Mouse (Mus musculus) skeletal muscle tissue, adult 2 months (tissue): ENCODE data around the gene Arhgap30.

ENCODE experiments used
- DNase-seq: peaks from one replicate; pipeline ENCODE4 v3.0.0-alpha.2; 2012; ENCODE audit warnings: low read depth, low spot score

Arhgap30 gene

DNA sequence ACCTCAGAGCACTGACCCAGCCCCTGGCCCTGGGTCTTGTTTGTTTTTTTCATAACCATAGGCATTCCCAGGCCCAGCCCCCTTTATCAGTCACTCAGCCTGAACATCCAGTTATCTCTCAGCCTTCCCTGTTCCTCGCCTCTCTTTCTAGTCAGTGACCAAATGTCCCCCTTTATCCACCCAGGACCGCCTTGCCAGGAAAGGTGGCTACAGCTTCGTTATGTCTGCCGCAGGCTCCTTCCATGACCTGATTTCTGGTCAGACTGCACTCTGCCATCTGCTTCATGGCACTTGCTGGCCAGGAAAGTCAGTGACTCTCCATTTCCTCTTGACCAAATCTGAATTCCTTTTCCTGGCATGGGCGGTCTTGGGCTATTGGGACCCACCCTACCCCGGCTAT is 10.5 kb upstream of the Arhgap30 start:
- DNase-seq, result no peak

DNA sequence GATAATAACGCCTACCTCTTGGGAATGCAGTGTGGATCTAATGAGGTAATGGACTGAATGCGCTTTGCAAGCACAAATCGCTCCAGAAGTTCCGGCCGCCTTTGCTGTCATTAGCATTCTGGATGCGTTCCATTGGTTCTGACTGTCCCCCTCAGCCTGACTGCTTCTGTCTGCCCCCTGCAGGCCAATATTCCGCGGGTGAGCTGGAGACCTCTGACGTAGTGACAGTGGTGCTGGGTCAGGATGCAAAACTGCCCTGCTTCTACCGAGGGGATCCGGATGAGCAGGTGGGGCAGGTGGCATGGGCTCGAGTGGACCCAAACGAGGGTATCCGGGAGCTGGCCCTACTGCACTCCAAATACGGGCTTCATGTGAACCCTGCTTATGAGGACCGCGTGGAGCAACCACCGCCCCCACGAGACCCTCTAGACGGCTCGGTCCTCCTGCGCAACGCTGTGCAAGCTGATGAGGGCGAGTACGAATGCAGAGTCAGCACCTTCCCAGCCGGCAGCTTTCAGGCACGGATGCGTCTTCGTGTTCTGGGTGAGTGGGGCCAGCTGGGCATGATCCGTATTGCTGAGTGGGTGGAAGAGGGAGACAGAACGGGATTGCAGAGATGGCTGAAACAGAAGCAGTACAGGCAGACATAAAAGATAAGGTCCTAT is 8.7 kb upstream of the Arhgap30 start:
- DNase-seq, result peak; percentile 52

DNA sequence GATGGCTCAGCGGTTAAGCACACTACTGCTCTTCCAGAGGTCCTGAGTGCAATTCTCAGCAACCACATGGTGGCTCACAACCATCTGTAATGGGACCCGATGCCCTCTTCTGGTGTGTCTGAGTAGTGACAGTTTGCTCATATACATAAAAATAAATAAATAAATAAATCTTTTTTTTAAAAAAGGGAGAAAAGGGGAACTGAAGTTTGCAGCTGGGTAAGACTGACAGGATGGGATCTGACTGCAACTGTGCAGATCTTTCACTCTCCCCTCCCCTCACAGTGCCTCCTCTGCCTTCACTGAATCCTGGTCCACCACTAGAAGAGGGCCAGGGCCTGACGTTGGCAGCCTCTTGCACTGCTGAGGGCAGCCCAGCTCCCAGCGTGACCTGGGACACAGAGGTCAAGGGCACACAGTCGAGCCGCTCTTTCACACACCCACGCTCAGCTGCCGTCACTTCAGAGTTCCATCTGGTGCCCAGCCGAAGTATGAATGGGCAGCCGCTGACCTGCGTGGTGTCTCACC is 6.6 kb upstream of the Arhgap30 start:
- no peak for DNase-seq

DNA sequence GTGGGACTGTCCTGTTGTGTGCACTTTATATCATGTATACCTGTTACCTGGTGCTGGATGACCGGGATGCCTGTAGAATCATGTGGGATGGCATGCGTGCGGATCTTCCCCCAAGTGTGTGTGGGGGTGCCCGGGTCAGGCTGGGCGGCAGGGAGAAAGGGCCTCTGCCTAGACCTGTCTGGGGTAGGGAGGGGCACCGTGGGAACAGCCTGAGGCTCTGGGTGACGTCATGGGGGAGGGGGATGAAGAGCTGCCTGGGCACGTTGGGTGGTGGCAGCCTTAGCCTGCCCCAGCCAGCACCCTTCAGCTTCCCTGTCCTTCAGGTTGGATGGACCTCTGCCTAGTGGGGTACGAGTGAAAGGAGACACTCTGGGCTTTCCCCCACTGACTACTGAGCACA is 4.4 kb upstream of the Arhgap30 start:
- DNase-seq, result no peak

DNA sequence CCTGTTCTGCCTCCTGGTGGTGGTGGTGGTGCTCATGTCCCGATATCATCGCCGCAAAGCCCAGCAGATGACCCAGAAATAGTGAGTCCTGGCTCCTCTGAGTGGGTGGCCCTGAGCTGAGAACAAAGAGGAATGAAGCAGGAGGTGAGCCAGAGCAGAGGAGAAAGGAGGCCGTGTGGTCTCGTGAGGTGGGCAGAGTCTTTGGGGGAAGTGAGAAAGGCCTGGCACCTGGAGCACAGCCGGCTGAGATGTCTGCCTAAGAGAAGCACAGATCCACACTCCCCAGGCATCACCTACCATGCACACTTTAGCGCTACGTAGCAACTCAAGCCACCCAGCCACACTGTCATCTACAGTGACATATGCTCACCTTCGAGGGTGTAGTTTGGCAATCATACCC is 3.6 kb upstream of the Arhgap30 start:
- no peak for DNase-seq

DNA sequence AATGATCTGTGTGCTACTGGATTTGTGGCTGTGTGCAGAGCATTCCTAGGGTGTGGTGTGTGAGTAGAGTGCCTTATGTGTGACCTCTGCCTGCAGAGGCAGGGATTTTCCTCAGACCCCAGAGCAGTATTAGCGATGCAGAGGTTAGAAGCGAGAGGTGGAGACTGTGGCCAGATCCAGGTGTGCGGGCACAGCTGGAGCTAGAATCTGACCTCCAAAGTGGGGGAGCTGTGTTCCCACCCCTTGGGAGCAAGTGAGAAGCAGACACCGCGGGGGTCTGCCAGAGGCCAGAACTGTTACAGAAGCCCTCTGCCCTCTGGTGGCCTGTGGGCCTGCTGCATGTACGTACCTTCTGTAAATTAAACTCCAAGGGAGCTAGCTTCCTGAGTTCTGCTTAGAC is 1.7 kb upstream of the Arhgap30 start:
- DNase-seq, result no peak

DNA sequence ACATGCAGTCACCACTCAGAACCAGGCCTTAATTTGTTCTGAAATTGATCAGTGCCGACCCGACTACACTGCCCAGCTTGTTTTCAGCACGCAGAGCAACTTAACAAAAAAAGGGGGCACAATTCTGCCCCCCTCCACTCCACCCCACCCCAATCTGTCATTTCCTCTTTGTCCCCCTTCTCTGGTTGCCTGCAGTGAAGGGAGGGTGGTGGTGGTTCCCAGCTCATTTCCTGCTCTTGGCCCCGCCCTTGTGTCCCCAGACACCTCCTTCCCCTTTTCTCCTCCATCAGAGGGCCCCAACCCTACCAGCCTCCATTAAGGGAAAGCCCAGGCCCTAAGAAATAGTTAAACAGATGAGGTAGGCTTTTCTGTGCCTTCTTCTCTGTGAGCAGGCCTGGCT is 1.3 kb downstream of the Arhgap30 start:
- peak; percentile 39 for DNase-seq

DNA sequence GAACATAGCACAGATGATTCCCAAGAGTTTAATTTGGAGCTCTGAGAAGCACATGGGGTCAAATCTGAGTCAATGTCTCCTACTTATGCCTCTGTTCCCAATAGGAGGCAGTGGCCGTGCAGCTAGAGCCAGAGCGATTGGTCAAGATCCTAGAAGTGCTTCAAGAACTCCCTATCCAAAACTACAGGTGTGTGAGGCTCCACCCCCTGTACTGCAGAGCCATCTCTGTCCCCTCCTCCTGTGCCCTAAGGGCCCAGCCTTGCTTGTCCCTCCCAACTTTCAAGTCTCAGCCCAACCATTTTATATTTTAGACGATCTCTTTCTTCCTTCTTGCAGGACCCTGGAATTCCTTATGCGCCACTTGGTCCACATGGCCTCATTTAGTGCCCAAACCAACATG is 13.1 kb downstream of the Arhgap30 start:
- no peak for DNase-seq

DNA sequence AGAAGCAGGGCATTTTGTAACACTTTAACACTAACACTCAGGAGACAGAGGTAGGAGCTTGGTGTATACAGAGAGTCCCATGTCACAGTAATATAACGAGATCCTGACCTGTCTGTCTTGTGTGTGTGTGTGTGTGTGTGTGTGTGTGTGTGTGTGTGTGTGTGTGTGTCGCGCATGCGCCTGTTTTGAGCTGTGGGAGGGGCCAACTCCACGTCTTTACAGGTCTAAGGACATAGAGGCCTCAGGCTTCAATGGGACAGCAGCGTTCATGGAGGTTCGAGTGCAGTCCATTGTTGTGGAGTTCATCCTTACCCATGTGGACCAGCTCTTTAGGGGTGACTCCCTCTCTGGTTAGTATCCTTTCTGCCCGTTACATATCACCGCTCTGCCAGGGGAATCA is 14.2 kb downstream of the Arhgap30 start:
- DNase-seq, result no peak

DNA sequence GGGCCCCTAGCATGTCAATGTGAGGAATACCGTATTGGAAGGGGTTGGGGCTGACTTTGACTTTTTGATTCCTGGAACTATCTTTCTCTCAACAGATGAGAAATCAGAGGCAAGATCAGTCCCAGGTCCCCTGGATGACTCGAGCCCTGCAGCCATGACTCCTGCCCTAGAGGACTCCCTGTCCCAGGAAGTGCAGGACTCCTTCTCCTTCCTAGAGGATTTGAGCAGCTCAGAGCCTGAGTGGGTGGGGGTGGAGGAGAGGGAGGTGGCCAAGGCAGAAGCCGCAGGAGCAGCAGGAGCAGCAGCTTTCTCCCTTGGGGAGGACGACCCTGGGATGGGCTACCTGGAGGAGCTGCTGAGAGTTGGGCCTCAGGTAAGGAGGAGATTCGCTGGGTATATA is 18.5 kb downstream of the Arhgap30 start:
- no peak for DNase-seq

DNA sequence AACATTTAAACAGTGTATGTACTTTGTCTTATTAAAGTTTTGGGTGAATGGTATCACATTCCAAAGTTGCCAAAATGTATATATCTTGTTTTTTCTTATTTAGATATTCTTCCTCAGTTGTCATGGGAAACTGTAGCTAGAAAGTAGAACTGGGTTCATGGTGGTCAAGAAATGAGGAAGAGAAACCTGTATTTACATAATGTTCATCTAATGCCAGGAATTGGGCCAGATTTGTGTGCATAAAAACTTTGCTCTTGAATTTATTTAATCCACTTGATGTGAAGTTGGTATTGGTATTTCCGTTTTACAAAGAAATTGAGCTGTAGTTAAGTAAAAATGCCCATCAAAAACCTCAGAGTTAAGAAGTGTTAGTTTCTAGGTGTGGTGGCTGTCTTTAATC is 21.5 kb downstream of the Arhgap30 start:
- no peak for DNase-seq

DNA sequence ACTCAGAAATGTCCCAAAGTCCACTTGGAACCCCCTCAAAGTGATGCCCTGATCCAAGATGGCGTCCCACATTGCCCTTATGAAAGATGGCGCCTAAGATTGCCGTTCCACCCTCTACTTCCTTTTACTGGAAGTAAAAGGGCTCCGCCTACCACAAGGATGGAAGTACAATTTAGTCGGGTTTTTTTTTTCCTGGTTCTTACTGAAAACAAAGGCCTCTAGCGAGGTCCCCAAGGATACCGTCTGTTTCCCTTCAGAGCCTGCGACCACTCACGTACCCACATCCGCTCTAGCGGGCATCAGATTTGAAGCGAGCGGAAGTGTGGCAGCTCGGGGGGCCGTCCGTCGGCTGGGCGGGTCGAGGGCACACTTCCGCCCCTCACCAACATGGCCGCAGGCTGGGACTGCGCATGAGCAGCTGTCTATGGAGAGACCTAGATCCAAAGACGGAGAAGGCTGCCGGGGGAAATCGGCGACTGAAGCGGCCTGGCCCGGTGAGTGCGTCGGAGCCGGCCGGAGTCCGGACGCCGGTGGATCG is 22.3 kb downstream of the Arhgap30 start, which contains the start of gene Usf1:
Gene Usf1, plus strand, starts transcription at position 367 of the 538 bp plus-strand sequence.
- peak; percentile 90 for DNase-seq

DNA sequence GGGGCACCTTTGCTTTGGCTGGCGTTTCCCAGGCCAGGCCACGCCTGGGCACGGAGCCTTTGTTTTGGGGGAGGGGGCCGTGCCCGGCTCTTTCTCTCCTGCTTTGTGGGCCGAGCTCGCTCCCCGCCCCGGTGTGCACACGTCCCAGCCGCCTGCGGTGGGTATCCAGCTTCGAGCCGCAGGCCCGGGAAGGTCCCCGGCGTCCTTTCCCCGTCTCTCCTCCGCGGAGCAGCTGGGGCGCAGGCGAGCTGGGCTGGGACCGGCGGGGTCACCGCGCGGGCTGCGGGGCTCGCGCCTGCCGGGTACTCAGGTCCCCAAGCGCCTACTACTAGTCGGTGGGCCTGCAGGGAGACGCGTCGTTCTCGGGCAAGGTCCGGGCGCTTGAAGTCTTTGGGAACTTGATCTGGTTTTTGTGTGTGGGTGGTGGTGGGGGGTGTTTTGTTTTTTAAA is 22.8 kb downstream of the Arhgap30 start:
- DNase-seq, result no peak

DNA sequence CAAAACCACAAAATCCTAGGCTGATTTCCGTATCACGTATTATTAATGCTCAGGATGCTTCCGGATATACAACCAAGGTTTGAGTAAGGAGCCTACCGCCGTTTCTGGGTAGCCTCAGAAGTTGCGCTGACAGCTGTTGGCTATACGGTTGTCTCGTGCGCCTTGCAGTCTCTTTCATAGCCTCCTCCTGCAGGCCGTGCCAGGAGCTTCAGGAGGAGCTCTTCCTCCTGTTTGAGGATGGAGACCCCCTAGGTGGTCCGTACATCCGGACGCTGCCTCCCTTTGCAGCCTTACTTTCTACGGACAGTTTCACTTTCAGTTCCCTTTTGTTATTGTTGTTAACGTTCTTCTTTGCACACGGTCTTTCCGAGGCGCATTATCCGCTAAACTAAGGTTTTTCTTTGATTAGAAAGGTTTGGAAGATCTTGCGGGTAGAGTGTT is 23.3 kb downstream of the Arhgap30 start:
- DNase-seq, result no peak

DNA sequence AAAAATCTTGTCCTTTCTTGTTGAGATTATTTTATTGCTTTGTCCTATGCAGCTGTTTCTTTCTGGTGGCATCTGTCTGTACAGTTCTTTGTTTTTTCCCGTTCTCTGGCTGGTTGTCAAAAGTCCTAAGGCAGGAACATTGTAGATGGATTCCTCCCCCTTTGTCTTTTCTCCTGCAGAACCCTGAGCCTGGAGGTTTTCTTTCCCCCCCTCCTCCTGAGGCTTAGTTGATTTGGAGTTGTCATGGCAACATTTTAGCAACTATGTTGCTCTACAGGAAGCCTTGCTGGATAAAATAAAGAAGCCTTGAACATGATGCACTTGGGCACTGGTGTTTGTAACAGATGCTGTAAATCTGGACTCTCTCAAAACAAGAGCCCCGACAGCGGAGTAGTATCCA is 23.7 kb downstream of the Arhgap30 start:
- DNase-seq, result no peak

DNA sequence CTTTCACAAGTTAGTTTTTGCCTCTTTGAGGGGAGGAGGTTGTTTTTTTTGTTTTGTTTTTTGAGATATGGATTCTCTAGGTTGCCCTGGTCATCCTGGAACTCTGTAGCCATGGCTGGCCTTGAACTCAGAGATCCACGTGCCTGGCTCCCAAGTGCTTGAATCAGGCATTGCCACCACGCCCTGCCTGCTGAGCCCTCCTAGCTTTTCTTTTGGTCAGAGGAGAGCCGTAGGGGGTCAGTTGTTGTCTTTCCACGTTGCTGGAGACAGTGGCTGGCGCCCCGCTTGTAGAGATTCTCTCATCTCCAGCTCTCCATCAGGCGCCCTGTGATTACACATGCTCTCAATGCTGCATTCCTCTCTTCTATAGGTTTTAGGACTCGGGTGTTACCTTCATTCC is 24.9 kb downstream of the Arhgap30 start:
- DNase-seq, result no peak

DNA sequence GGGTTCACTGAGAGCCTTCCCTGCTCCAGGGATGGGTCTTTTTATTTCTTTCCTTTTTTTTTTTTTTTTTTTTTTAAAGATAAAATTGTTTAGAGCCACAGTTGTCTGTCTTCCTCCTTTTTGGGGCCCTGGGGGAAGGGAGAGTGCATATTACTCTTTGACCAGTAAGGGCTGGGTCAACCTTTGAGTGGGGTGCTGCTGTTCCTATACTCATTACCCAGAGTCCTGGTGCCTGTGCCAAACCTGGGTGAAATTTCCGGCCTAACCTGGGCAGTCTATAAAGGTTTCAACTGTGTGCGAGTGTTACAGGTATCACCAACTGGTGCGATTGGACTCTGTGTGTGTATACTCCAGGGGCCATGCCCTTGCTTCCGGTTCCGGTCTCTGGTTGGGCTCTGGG is 29.9 kb downstream of the Arhgap30 start, which contains the start of gene Tstd1:
Gene Tstd1, plus strand, starts transcription at position 213 of the 400 bp plus-strand sequence.
- no peak for DNase-seq

DNA sequence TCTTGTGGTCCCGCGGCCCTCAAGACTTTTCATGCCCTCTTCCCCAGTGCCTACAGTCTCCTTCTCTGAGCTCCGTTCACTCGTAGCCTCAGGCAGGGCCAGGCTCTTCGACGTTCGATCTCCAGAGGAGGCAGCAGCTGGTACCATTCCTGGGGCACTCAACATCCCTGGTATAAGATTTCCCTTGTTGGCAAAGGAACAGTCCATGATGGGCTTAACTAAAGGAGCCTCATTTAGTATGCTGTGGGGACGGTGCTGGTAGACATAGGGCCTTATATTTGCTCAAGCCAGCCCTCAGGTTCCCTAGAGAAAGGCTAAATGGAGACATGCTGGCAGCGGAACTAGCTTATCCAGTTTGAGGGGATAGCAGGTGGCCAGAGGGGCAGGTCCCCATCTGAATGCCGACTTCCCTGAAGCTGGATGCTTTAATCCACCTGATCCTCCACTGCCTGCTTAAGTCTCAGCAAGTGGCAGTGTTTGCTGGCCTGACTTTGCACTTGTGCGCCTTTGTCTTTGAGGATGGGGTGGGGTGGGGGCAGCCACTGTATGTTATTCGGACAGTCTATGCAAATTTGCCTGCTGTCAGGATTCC is 30.6 kb downstream of the Arhgap30 start:
- no peak for DNase-seq

DNA sequence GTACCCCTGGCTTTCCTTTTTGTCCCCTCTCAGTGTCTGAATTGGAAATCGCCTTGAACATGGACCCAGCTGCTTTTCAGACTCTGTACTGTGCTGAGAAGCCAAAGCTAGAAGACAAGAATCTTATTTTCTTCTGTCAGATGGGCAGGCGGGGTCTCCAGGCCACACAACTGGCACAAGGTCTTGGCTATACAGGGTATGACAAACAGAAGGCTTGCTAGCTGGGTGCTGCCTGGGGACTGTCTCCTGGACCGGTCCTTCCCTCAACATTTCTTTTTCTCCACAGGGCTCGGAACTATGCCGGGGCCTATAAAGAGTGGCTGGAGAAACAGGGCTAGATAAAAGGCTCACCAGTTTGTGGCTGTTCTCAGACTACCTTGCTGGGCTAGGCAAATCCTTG is 31.2 kb downstream of the Arhgap30 start:
- DNase-seq, result no peak

DNA sequence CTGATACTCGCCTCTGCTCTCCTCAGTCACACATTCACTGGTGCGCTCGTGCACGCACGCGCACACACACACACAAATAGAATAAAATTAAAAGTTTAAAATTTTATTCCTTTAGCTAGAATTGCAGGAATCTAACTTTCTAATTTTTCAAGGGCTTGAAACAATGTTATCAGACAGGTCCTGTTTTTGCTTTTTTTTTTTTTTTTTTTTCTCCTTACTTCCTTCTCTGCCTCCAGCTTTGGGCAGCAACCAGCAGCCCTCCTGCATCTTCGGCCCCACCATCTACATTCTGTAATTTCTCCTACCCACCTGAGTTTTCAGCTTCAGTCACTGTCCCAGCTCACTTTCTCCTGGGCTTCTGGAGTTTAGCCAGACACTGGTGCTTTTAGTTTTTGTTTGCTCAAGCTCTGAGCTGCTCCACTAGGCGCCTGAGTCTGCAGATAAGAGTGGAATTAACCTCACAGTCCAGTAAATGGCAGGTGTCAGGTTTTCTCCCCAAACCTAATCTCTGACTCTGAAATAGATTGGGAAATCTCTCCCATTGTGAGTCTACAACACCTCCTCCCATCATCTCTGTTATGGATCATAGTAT is 33.8 kb downstream of the Arhgap30 start:
- no peak for DNase-seq

DNA sequence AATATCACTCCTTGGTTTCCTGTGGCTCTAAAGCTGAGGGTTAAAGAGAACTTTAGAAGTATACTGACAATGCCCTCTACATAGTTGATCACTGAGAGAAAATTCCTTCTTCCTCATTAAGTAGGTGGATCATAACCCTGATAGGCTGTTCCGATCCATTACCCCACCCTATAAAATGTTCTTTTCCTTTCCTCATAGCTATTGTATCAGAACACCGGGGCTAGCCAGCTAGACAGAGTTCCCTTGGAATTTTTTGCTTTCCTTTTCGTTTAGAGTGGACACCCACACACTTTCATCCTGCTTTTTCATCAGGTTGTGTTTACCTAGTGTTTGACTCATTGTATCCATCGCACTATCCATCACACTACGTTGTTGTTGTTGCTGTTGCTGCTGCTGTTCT is 35.9 kb downstream of the Arhgap30 start:
- no peak for DNase-seq

DNA sequence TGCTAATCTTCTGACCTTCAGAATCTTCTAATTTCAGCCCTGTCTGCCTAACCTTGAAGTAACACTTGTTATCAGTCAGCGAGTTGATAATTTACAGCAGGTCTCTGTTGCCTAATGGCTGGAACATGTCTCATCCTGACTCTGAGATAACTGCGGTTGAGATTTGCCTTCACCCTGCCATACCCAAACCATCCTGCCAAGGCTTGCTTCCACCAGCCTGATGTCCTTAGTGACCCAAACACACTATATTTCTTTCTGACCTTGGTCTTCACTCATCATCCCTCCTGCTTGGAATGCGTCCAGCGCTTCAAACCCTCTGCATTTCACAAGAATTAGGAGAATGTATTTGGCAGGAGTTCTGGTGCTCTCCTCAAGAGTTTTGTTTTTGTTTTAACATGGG is 36.4 kb downstream of the Arhgap30 start:
- no peak for DNase-seq

DNA sequence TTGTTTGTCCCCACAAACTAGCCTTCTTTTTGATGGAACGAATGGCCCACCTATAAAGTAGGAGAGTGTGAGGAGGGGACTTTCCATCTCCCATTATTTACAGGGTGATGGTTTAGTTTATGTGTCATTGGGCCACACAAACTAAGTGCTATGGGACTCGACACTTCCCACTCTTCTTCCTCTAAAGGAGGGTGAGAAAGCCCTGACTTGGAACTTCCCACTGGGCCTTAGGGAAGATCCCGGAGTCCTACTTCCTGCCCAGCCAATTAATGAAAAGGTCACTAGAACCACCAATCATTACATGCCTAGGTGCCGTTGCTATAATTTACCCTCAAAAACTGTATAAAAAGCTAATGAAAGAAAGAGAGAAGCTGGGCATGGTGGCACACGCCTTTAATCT is 43.4 kb downstream of the Arhgap30 start:
- no peak for DNase-seq
